In genomic region chr14:78537551-78537950, GRCm38 (mm10) we compare ENCODE assay signal across 8 mouse cellular contexts. TPM values are rescaled to one million over a fixed set of nuclear protein-coding genes. Genes with fewer than 3 reads are reported as not detected.
DNase-seq lines count a peak whose midpoint lies in the region; ATAC-seq lines count a peak whose summit lies in the region.

No protein-coding gene starts in this region.

- 44% methylated on average over 6 of the region's 6 CpGs for WGBS in kidney, embryonic 16.5 days
- 51% methylated on average over 6 of the region's 6 CpGs for WGBS in hindbrain, embryonic 12.5 days

- H3K27me3 ChIP-seq in kidney, embryonic 16.5 days (ENCODE audit: insufficient read depth, low read length) = no peaks in the 10 kb centered on the region
- no peaks in the 10 kb centered on the region for H3K27me3 ChIP-seq in hindbrain, embryonic 12.5 days

- peak overlapping the region; percentile 95; the same call in 1 of the 2 replicates for H3K9ac ChIP-seq in kidney, embryonic 16.5 days (replicated peaks; ENCODE audit: low read length)
- no peak overlapping the region for H3K9ac ChIP-seq in hindbrain, embryonic 12.5 days

- intact Hi-C loops in left cerebral cortex, postnatal 4 days (cut with DNase I) = no loop called here

- H3K36me3 ChIP-seq in kidney, embryonic 16.5 days (ENCODE audit: insufficient read depth, low read length) = no peaks in the 10 kb centered on the region
- H3K36me3 ChIP-seq in hindbrain, embryonic 12.5 days = no peaks in the 10 kb centered on the region

- H3K4me2 ChIP-seq in kidney, embryonic 16.5 days (replicated peaks; ENCODE audit: low read depth, low read length) = peak overlapping the region; percentile 69
- peak overlapping the region; percentile 64 for H3K4me2 ChIP-seq in hindbrain, embryonic 12.5 days (replicated peaks)

- H3K9me3 ChIP-seq in kidney, embryonic 16.5 days (ENCODE audit: low read length) = no peaks in the 10 kb centered on the region
- H3K9me3 ChIP-seq in hindbrain, embryonic 12.5 days (replicated peaks) = no peaks in the 10 kb centered on the region

- peak overlapping the region; percentile 86; the same call in 1 of the 2 replicates for H3K4me3 ChIP-seq in kidney, embryonic 16.5 days (ENCODE audit: low read length)
- H3K4me3 ChIP-seq in hindbrain, embryonic 12.5 days = peak overlapping the region; percentile 85

- DNase-seq in kidney, adult 8-10 months = no peak
- DNase-seq in cerebellum, adult 9-11 months = peak; percentile 55
- peak; percentile 21 for DNase-seq in left cerebral cortex, postnatal 4 days
- DNase-seq in right cerebral cortex, adult 2 months (ENCODE audit: low spot score in 2 of 2) = peak; percentile 23 to 48
- DNase-seq in thymus, postnatal 0 days (ENCODE audit: low spot score) = no peak
- no peak for DNase-seq in spleen, adult 12 weeks (ENCODE audit: low spot score)

- H3K4me1 ChIP-seq in kidney, embryonic 16.5 days (ENCODE audit: insufficient read depth, low read length) = peaks cover 26% of the 10 kb centered on the region
- peaks cover 23% of the 10 kb centered on the region for H3K4me1 ChIP-seq in hindbrain, embryonic 12.5 days

- peak overlapping the region; percentile 90 for H3K27ac ChIP-seq in kidney, embryonic 16.5 days (ENCODE audit: low read length)
- H3K27ac ChIP-seq in hindbrain, embryonic 12.5 days = peak overlapping the region; percentile 75; the same call in 1 of the 2 replicates

- no peak for ATAC-seq in kidney, embryonic 16.5 days (ENCODE audit: low FRiP score, low TSS enrichment)
- ATAC-seq in hindbrain, embryonic 12.5 days (ENCODE audit: low FRiP score) = no peak

RNA-seq across cellular contexts. Expression of gene Akap11, which starts 0.9 kb away (rescaled TPM):
- polyA plus RNA-seq in kidney, embryonic 16.5 days (2015; fragmentation: Nextera tagmentation; extraction: Ambion mirVana) = 18.6 and 21.2 TPM in 2 replicates
- polyA plus RNA-seq in hindbrain, embryonic 12.5 days (2016; fragmentation: Nextera tagmentation; extraction: Ambion mirVana) = 33.2 and 38.5 TPM in 2 replicates
- 100 to 1,000 TPM; 133 to 141 TPM for total RNA-seq in left cerebral cortex, postnatal 4 days (2021)
- polyA plus RNA-seq in thymus, postnatal 0 days (2015; fragmentation: Nextera tagmentation; extraction: Ambion mirVana) = 13.9 and 14.5 TPM in 2 replicates

Comparison
In these comparisons a context has a peak if more than half of its experiments do, and no peak if none do; other contexts are left out.
1. DNase-seq: peak in cerebellum, adult 9-11 months (single experiment), left cerebral cortex, postnatal 4 days (single experiment) and right cerebral cortex, adult 2 months (2 of 2); none in kidney, adult 8-10 months (0 of 2), thymus, postnatal 0 days (single experiment) and spleen, adult 12 weeks (single experiment).